ENCODE assay signal across 8 mouse cellular contexts in the genomic region with DNA sequence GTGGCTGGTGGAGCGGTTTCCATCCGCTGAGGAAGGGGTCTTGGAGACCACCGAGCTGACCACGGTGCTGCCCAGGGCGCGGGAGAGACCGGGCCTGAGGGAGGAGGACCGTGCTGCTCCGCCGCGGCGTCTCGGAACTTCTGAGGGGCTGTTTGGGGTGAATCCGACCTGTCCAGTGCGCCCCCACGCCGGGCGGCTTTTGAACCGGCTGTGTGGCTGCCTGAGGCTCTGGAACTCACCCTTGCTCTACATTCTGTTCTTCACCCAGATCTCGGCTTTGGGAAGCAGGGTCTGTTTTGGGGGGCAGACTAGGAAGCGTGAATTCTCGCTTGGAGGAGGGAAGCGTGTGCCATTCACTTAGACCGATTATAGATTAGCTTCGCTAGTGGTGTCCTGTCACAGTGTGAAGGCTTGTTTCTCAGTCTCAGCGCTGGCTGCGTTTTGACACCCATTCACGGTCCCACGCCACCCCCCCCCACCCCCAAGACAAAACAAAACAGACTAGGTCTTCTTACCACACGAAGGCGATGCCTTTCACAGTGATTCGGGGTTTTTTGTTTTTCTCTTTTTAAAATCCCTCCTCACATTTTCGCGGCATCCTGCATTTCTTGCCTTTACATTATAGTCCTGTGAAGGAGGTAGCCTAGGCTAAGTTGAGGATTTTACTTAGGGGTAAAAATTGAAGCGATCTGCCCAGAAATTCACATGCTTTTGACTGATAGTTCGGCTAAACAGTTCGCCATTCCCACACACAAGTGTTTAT. TPM values are rescaled to one million over a fixed set of nuclear protein-coding genes. Genes with fewer than 3 reads are reported as not detected.
DNase-seq lines count a peak whose midpoint lies in the region; ATAC-seq and TF ChIP-seq lines count a peak whose summit lies in the region.

No protein-coding gene starts in this region.

- peaks cover 46% of the 10 kb centered on the region for H3K79me2 ChIP-seq in MEL (ENCODE audit: control insufficient read depth, insufficient read depth, low read length, poor library complexity)

- peak; percentile 16 for DNase-seq in heart, postnatal 0 days (ENCODE audit: low spot score)
- DNase-seq in heart, postnatal 4 days, result no peak
- DNase-seq in MEL (ENCODE audit: low read depth, low spot score), result peak; percentile 60
- DNase-seq in kidney, postnatal 0 days (ENCODE audit: low spot score), result peak; percentile 56
- no peak for DNase-seq in midbrain, embryonic 14.5 days
- DNase-seq in B cell, adult 2 months, result no peak
- DNase-seq in thymus, postnatal 36 days, result no peak

- TF ChIP-seq RAD21 in MEL (IDR thresholded peaks at IDR 0.05; ENCODE audit: low read depth, low read length), result no peak

- no peaks in the 10 kb centered on the region; the same call in 1 of the 2 replicates for H3K4me1 ChIP-seq in heart, postnatal 0 days (ENCODE audit: control insufficient read depth, insufficient read depth)
- peaks cover 18 to 27% of the 10 kb centered on the region in 2 experiments for H3K4me1 ChIP-seq in MEL (ENCODE audit: control insufficient read depth in 1 of 2, insufficient read depth in 2 of 2, low read length in 2 of 2)
- no peaks in the 10 kb centered on the region for H3K4me1 ChIP-seq in kidney, postnatal 0 days (replicated peaks; ENCODE audit: insufficient read depth, low read length)
- peaks cover 7% of the 10 kb centered on the region; the same call in 1 of the 2 replicates for H3K4me1 ChIP-seq in midbrain, embryonic 14.5 days (ENCODE audit: control insufficient read depth, insufficient read depth, low read length)

- WGBS in heart, postnatal 0 days, result 2% methylated on average over 37 of the region's 37 CpGs
- 2% methylated on average over 37 of the region's 37 CpGs for WGBS in kidney, postnatal 0 days
- 4% methylated on average over 37 of the region's 37 CpGs for WGBS in midbrain, embryonic 14.5 days

- peak; percentile 4; the same call in 1 of the 2 replicates for TF ChIP-seq EP300 in heart, postnatal 0 days (IDR thresholded peaks at IDR 0.05; ENCODE audit: low read depth)
- TF ChIP-seq EP300 in MEL (IDR thresholded peaks at IDR 0.05; ENCODE audit: low read depth in 1 of 2, low read length in 2 of 2), result no peak

- peak overlapping the region; percentile 78 for H3K4me2 ChIP-seq in heart, postnatal 0 days (ENCODE audit: low read depth, low read length)
- H3K4me2 ChIP-seq in kidney, postnatal 0 days (ENCODE audit: low read length), result peak overlapping the region; percentile 74
- peak overlapping the region; percentile 78 for H3K4me2 ChIP-seq in midbrain, embryonic 14.5 days (ENCODE audit: low read length)

- no peak for TF ChIP-seq POLR2A in MEL (IDR thresholded peaks at IDR 0.05; ENCODE audit: control insufficient read depth in 1 of 2, insufficient read depth in 1 of 2, low read depth in 1 of 2, low read length in 2 of 2, poor library complexity in 1 of 2)

- peak overlapping the region; percentile 97 for H3K27ac ChIP-seq in heart, postnatal 0 days (ENCODE audit: low read depth)
- peak overlapping the region; percentile 99 for H3K27ac ChIP-seq in MEL (ENCODE audit: control insufficient read depth, low read depth, low read length)
- peak overlapping the region; percentile 96 for H3K27ac ChIP-seq in kidney, postnatal 0 days
- peak overlapping the region; percentile 95 for H3K27ac ChIP-seq in midbrain, embryonic 14.5 days (replicated peaks; ENCODE audit: low read depth, low read length)

- ATAC-seq in heart, postnatal 0 days (ENCODE audit: insufficient read depth, low read depth), result peak; percentile 65
- peak; percentile 38 for ATAC-seq in erythroblast, adult 5-6 weeks (replicated peaks; ENCODE audit: low FRiP score, poor library complexity, severe bottlenecking)
- peak; percentile 64 for ATAC-seq in kidney, postnatal 0 days (replicated peaks; ENCODE audit: low FRiP score, low read depth)
- ATAC-seq in midbrain, embryonic 14.5 days (ENCODE audit: low FRiP score, low TSS enrichment), result peak; percentile 83

- H3K9me3 ChIP-seq in heart, postnatal 0 days (replicated peaks; ENCODE audit: control insufficient read depth, low read length), result peaks cover 3% of the 10 kb centered on the region; the same call in 1 of the 2 replicates
- H3K9me3 ChIP-seq in MEL (replicated peaks; ENCODE audit: insufficient read depth, low read length), result no peaks in the 10 kb centered on the region
- no peaks in the 10 kb centered on the region for H3K9me3 ChIP-seq in kidney, postnatal 0 days (replicated peaks; ENCODE audit: low read length)
- H3K9me3 ChIP-seq in midbrain, embryonic 14.5 days (ENCODE audit: control insufficient read depth, low read length), result no peaks in the 10 kb centered on the region

- no peaks in the 10 kb centered on the region for H3K27me3 ChIP-seq in heart, postnatal 0 days (ENCODE audit: control insufficient read depth, insufficient read depth, low read length)
- H3K27me3 ChIP-seq in MEL (ENCODE audit: control insufficient read depth in 1 of 2, insufficient read depth in 2 of 2, low read length in 2 of 2), result no peaks in the 10 kb centered on the region
- no peaks in the 10 kb centered on the region for H3K27me3 ChIP-seq in kidney, postnatal 0 days (ENCODE audit: insufficient read depth, low read length)
- no peaks in the 10 kb centered on the region for H3K27me3 ChIP-seq in midbrain, embryonic 14.5 days (ENCODE audit: control insufficient read depth, insufficient read depth, low read length)

- H3K9ac ChIP-seq in heart, postnatal 0 days (replicated peaks; ENCODE audit: low read depth, low read length), result peak overlapping the region; percentile 97
- peak overlapping the region; percentile 98 for H3K9ac ChIP-seq in MEL (ENCODE audit: control insufficient read depth, low read depth, low read length, poor library complexity, severe bottlenecking)
- H3K9ac ChIP-seq in kidney, postnatal 0 days (ENCODE audit: low read depth, low read length), result peak overlapping the region; percentile 93
- H3K9ac ChIP-seq in midbrain, embryonic 14.5 days (replicated peaks; ENCODE audit: low read length), result peak overlapping the region; percentile 85

- no peak for TF ChIP-seq CTCF in heart, postnatal 0 days (IDR thresholded peaks at IDR 0.05; ENCODE audit: low read depth)
- no peak for TF ChIP-seq CTCF in MEL (IDR thresholded peaks at IDR 0.05 in 2 of 3, conservative IDR thresholded peaks at IDR 0.05 in 1 of 3; ENCODE audit: control insufficient read depth in 1 of 3, insufficient read depth in 1 of 3, low read depth in 2 of 3, low read length in 3 of 3, poor library complexity in 1 of 3, severe bottlenecking in 1 of 3)
- no peak for TF ChIP-seq CTCF in kidney, postnatal 0 days (IDR thresholded peaks at IDR 0.05; ENCODE audit: low read depth)

- H3K36me3 ChIP-seq in heart, postnatal 0 days (replicated peaks; ENCODE audit: control insufficient read depth, insufficient read depth, low read length), result no peaks in the 10 kb centered on the region
- H3K36me3 ChIP-seq in MEL (ENCODE audit: control insufficient read depth in 1 of 2, insufficient read depth in 2 of 2, low read length in 2 of 2), result peaks cover 9 to 43% of the 10 kb centered on the region in 2 experiments
- H3K36me3 ChIP-seq in kidney, postnatal 0 days (ENCODE audit: insufficient read depth, low read length), result no peaks in the 10 kb centered on the region
- H3K36me3 ChIP-seq in midbrain, embryonic 14.5 days (ENCODE audit: control insufficient read depth, insufficient read depth, low read length), result no peaks in the 10 kb centered on the region

- H3K4me3 ChIP-seq in heart, postnatal 0 days (ENCODE audit: low read depth, low read length), result peak overlapping the region; percentile 89
- peak overlapping the region; percentile 75 to 99 for H3K4me3 ChIP-seq in MEL (ENCODE audit: control insufficient read depth in 1 of 2, insufficient read depth in 1 of 2, low read depth in 2 of 2, low read length in 2 of 2)
- peak overlapping the region; percentile 71 for H3K4me3 ChIP-seq in kidney, postnatal 0 days (replicated peaks; ENCODE audit: low read depth, low read length)
- peak overlapping the region; percentile 86 for H3K4me3 ChIP-seq in midbrain, embryonic 14.5 days (replicated peaks; ENCODE audit: low read depth, low read length)

TF ChIP-seq in MEL, 35 proteins besides CTCF, POLR2A, EP300 and RAD21 (continues in another document):
- TF ChIP-seq MAFK (IDR thresholded peaks at IDR 0.05; ENCODE audit: borderline replicate concordance, low read depth, low read length) (no peak), HCFC1 (IDR thresholded peaks at IDR 0.05; ENCODE audit: low read depth, low read length) (0 out of 2 replicates have a peak, but pooled peaks have one; percentile 13), USF2 (IDR thresholded peaks at IDR 0.05; ENCODE audit: borderline replicate concordance in 1 of 2, insufficient read depth in 1 of 2, low read depth in 1 of 2, low read length in 2 of 2) (no peak), MEF2A (IDR thresholded peaks at IDR 0.05; ENCODE audit: extremely low read depth, insufficient replicate concordance, low read depth, low read length, poor library complexity, severe bottlenecking) (no peak), GABPA (IDR thresholded peaks at IDR 0.05; ENCODE audit: low read depth, low read length) (no peak)

RNA-seq across cellular contexts. Expression of a gene that starts 0.6 kb away (rescaled TPM):
- total RNA-seq in heart, postnatal 0 days (2014; rRNA removed; ENCODE audit: low replicate concordance), result 30.9 and 75.4 TPM in 2 replicates
- 29.4 and 32.4 TPM in 2 replicates for polyA plus RNA-seq in heart, postnatal 0 days (2015; fragmentation: Nextera tagmentation; extraction: Ambion mirVana)
- 10 to 100 TPM; 69.7 to 69.8 TPM for total RNA-seq in heart, postnatal 4 days (2021)
- total RNA-seq in MEL (2012; rRNA removed), result 48.0 and 49.9 TPM in 2 replicates
- polyA plus RNA-seq in MEL (2012; ENCODE audit: insufficient read depth in 1 of 2, insufficient read length in 2 of 2, low read depth in 1 of 2, low replicate concordance in 2 of 2, missing spikeins in 1 of 2), result 10 to 100 TPM in 1 of 2 experiments, not detected in 1; 43.7 TPM
- total RNA-seq in erythroblast, adult 5-6 weeks (2015; ENCODE audit: low replicate concordance), result 20.9 and 27.0 TPM in 2 replicates
- 38.6 and 38.7 TPM in 2 replicates for total RNA-seq in erythroblast, adult 5-6 weeks (2017; ENCODE audit: low replicate concordance)
- 22.4 and 22.9 TPM in 2 replicates for polyA plus RNA-seq in kidney, postnatal 0 days (2015; fragmentation: Nextera tagmentation; extraction: Ambion mirVana)
- polyA plus RNA-seq in midbrain, embryonic 14.5 days (2014; fragmentation: Nextera tagmentation; extraction: Ambion mirVana), result 18.7 and 33.1 TPM in 2 replicates

RNA-seq across cellular contexts. Expression of a gene that starts 14.0 kb away (rescaled TPM):
- total RNA-seq in heart, postnatal 0 days (2014; rRNA removed; ENCODE audit: low replicate concordance), result 126 and 129 TPM in 2 replicates
- 172 and 173 TPM in 2 replicates for polyA plus RNA-seq in heart, postnatal 0 days (2015; fragmentation: Nextera tagmentation; extraction: Ambion mirVana)
- total RNA-seq in heart, postnatal 4 days (2021), result 100 to 1,000 TPM; 145 TPM
- 100 and 123 TPM in 2 replicates for total RNA-seq in MEL (2012; rRNA removed)
- 100 to 1,000 TPM in 1 of 2 experiments, not detected in 1; 129 TPM for polyA plus RNA-seq in MEL (2012; ENCODE audit: insufficient read depth in 1 of 2, insufficient read length in 2 of 2, low read depth in 1 of 2, low replicate concordance in 2 of 2, missing spikeins in 1 of 2)
- total RNA-seq in erythroblast, adult 5-6 weeks (2015; ENCODE audit: low replicate concordance), result 131 and 140 TPM in 2 replicates
- 234 and 332 TPM in 2 replicates for total RNA-seq in erythroblast, adult 5-6 weeks (2017; ENCODE audit: low replicate concordance)
- 320 and 335 TPM in 2 replicates for polyA plus RNA-seq in kidney, postnatal 0 days (2015; fragmentation: Nextera tagmentation; extraction: Ambion mirVana)
- 263 and 300 TPM in 2 replicates for polyA plus RNA-seq in midbrain, embryonic 14.5 days (2014; fragmentation: Nextera tagmentation; extraction: Ambion mirVana)

Comparison
In these comparisons a context has a peak if more than half of its experiments do, and no peak if none do; other contexts are left out.
1. DNase-seq: peak in heart, postnatal 0 days (single experiment), MEL (single experiment) and kidney, postnatal 0 days (single experiment); none in heart, postnatal 4 days (single experiment), midbrain, embryonic 14.5 days (single experiment), B cell, adult 2 months (0 of 2) and thymus, postnatal 36 days (0 of 2).
2. Peak in every context shown above with its lines, with median percentiles within 50 percentile points of each other: ATAC-seq, H3K27ac ChIP-seq, H3K4me2 ChIP-seq, H3K4me3 ChIP-seq and H3K9ac ChIP-seq.